Mouse (Mus musculus) stomach, postnatal 0 days (tissue): ENCODE data around the gene Mst1r. TPM values are rescaled to one million over a fixed set of nuclear protein-coding genes. Genes with fewer than 3 reads are reported as not detected.

Experiments used
- ATAC-seq: fragments of 200-750 bp; cut with Nextera tagmentation; 2 replicates; pipeline ENCODE4 v1.8.0; 2017; ENCODE audit not compliant: low FRiP score, low TSS enrichment
- DNase-seq: peaks from one replicate; pipeline ENCODE4 v3.0.0-alpha.2; 2016; ENCODE audit warnings: low spot score
- H3K27ac ChIP-seq: fragments of 300-500 bp; sonication (generic); replicated peaks from 2 replicates; pipeline ENCODE4 v1.5.1; 2014; ENCODE audit warnings: mild to moderate bottlenecking, control low read depth
- H3K27me3 ChIP-seq: fragments of 300-500 bp; sonication (generic); 2 replicates; pipeline ENCODE4 v1.6.1; 2014; ENCODE audit warnings: low read length; ENCODE audit not compliant: control insufficient read depth, insufficient read depth
- H3K36me3 ChIP-seq: fragments of 300-500 bp; sonication (generic); 2 replicates; pipeline ENCODE4 v1.6.1; 2014; ENCODE audit warnings: low read length, mixed read lengths; ENCODE audit not compliant: control insufficient read depth, insufficient read depth
- H3K4me1 ChIP-seq: fragments of 300-500 bp; sonication (generic); replicated peaks from 2 replicates; pipeline ENCODE4 v1.6.1; 2014; ENCODE audit warnings: antibody characterized with exemption; ENCODE audit not compliant: control insufficient read depth, insufficient read depth
- H3K4me2 ChIP-seq: fragments of 300-500 bp; sonication (generic); replicated peaks from 2 replicates; pipeline ENCODE4 v1.6.1; 2014; ENCODE audit warnings: low read depth, mild to moderate bottlenecking, control low read depth, moderate library complexity
- H3K4me3 ChIP-seq: fragments of 300-500 bp; sonication (generic); 2 replicates; pipeline ENCODE4 v1.5.1; 2014; ENCODE audit warnings: low read depth, low read length, control low read depth
- H3K9ac ChIP-seq: fragments of 300-500 bp; sonication (generic); 2 replicates; pipeline ENCODE4 v1.6.1; 2014; ENCODE audit warnings: mild to moderate bottlenecking, low read length, control low read depth, mixed read lengths
- H3K9me3 ChIP-seq: fragments of 300-500 bp; sonication (generic); 2 replicates; pipeline ENCODE4 v1.6.1; 2016; ENCODE audit warnings: low read length; ENCODE audit not compliant: control insufficient read depth
- CTCF ChIP-seq: IDR thresholded peaks from 2 replicates; pipeline ENCODE4 v1.5.1; 2016; ENCODE audit warnings: antibody characterized with exemption, low read depth, mild to moderate bottlenecking, moderate library complexity
- EP300 ChIP-seq: optimal IDR thresholded peaks from 2 replicates; pipeline ENCODE3; 2016; ENCODE audit warnings: antibody characterized with exemption
- WGBS: fragments of 180-500 bp; shearing (Covaris S2); extraction: QIAGEN DNeasy Blood & Tissue Kit; methylation state at CpG from one replicate; pipeline ENCODE4 v1.1.7; 2014; 5-methylcytosine and 5-hydroxymethylcytosine counted together
- polyA plus RNA-seq: library from polyadenylated mRNA; unstranded; fragments of >200 nt; fragmentation: Nextera tagmentation; extraction: Ambion mirVana; gene quantifications from 2 replicates; pipeline ENCODE4 v1.2.1, GENCODE M21; 2015

Mst1r gene
- polyA plus RNA-seq, 1 experiment from 2014 or later: 10.6 TPM

DNA sequence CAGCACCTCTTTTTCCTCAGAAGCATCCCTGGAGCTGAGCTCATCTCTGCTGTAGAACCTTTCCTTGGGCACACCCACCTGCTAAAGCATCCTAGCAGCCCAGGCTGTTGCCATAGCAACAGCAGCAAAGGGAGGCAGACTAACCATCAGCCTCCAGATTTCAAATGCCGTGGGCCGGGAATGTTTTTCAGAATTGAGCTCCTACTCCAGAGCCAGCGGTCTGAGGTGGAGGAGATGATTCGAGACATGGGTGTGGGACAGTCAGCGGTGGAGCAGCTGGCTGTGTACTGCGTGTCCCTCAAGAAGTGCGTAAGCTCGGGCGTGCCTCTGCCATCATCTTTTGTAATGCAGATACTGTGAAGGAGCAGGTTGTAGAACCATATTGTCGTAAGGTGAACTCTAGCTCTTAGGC lies 54.7 kb downstream of the Mst1r start:
- Histone ChIP-seq H3K4me2 (no peak overlapping the region), H3K36me3 (no peaks in the 10 kb centered on the region), H3K4me1 (no peaks in the 10 kb centered on the region), H3K27ac (no peak overlapping the region), H3K9ac (no peak overlapping the region), H3K9me3 (no peaks in the 10 kb centered on the region), H3K27me3 (no peaks in the 10 kb centered on the region), H3K4me3 (no peak overlapping the region)
- TF ChIP-seq EP300 (no peak), CTCF (no peak)
- no peak for DNase-seq
- 78% methylated on average over 10 of the region's 10 CpGs for WGBS
- ATAC-seq: no peak

DNA sequence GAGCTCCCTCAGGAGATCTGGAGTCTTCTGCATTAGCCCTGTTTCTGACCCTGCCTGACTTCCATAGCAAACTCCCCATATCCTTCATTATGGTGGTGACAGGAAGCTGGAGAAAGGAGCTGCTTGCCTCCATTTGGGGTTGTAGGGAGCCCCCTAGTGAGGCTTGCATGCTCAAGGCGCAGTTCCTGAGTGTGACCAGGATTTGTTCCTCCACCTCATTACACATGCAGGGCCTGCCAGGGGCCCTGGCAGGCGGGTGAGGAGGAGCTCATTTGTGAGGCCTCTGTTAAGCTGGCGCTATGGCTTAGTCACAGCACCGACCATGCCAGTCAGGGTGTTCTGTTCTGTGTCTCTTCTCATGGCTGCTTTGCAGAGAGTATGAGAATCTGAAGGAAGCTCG lies 55.2 kb downstream of the Mst1r start:
- no peaks in the 10 kb centered on the region for H3K27me3 ChIP-seq
- no peak overlapping the region for H3K9ac ChIP-seq
- H3K9me3 ChIP-seq: no peaks in the 10 kb centered on the region
- 0 out of 2 replicates have a peak, but pooled peaks have one; percentile 18 for ATAC-seq
- no peaks in the 10 kb centered on the region for H3K4me1 ChIP-seq
- no peak overlapping the region for H3K27ac ChIP-seq
- peak; percentile 75 for TF ChIP-seq CTCF
- no peak for TF ChIP-seq EP300
- peak; percentile 51 for DNase-seq
- no peak overlapping the region for H3K4me2 ChIP-seq
- 50% methylated on average over 5 of the region's 5 CpGs for WGBS
- no peak overlapping the region for H3K4me3 ChIP-seq
- no peaks in the 10 kb centered on the region for H3K36me3 ChIP-seq

- no peak overlapping the region for H3K4me3 ChIP-seq
- H3K4me2 ChIP-seq: no peak overlapping the region
- no peaks in the 10 kb centered on the region for H3K36me3 ChIP-seq
- WGBS: 95% methylated on average over 9 of the region's 9 CpGs
- ATAC-seq (no peak), DNase-seq (no peak)
- no peak overlapping the region for H3K9ac ChIP-seq
- no peaks in the 10 kb centered on the region for H3K27me3 ChIP-seq
- H3K27ac ChIP-seq: no peak overlapping the region
- no peaks in the 10 kb centered on the region for H3K4me1 ChIP-seq
- no peak for TF ChIP-seq CTCF
- no peak for TF ChIP-seq EP300
- H3K9me3 ChIP-seq: no peaks in the 10 kb centered on the region
These were observed 56.2 kb downstream of the Mst1r start for GRCm38 (mm10) chr9:107962916-107963315.

DNA sequence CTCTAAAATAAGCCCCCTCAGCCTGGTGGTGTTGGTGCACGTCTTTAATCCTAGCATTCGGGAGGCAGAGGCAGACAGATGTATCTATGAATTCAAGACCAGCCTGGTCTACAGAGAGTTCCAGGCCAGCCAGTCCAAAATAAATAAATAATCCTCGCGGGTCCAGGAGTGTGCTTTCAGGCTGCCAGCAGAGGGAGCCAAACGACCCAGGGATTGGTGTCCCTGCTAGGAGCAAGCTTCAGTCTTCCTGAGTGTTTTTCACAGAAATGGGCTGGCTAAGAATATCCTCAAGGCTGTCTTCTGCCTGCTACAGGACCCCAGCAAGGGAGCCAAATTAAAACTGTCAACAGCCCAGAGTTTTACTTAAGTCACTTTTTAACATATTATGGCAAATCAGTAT lies 57.0 kb downstream of the Mst1r start:
- Histone ChIP-seq H3K36me3 (0 out of 2 replicates have a peak, but pooled peaks cover under 1% of the 10 kb centered on the region), H3K4me1 (no peaks in the 10 kb centered on the region), H3K4me2 (no peak overlapping the region), H3K4me3 (no peak overlapping the region), H3K9me3 (no peaks in the 10 kb centered on the region), H3K27ac (no peak overlapping the region), H3K9ac (no peak overlapping the region), H3K27me3 (no peaks in the 10 kb centered on the region)
- TF ChIP-seq EP300 (no peak), CTCF (peak; percentile 98)
- ATAC-seq (peak; percentile 78), DNase-seq (peak; percentile 89)
- WGBS: 17% methylated on average over 5 of the region's 5 CpGs

- no peak overlapping the region for H3K4me3 ChIP-seq
- TF ChIP-seq CTCF: no peak
- TF ChIP-seq EP300: no peak
- H3K9ac ChIP-seq: no peak overlapping the region
- no peaks in the 10 kb centered on the region for H3K27me3 ChIP-seq
- whole genome bisulfite sequencing: 90% methylated on average over 9 of the region's 9 CpGs
- H3K9me3 ChIP-seq: no peaks in the 10 kb centered on the region
- no peak for ATAC-seq
- no peaks in the 10 kb centered on the region for H3K4me1 ChIP-seq
- H3K36me3 ChIP-seq: 0 out of 2 replicates have a peak, but pooled peaks cover 2% of the 10 kb centered on the region
- no peak overlapping the region for H3K4me2 ChIP-seq
- DNase-seq: no peak
- H3K27ac ChIP-seq: no peak overlapping the region
These were observed 58.0 kb downstream of the Mst1r start for GRCm38 (mm10) chr9:107964681-107965080.

- 85% methylated on average over 10 of the region's 10 CpGs for WGBS
- Histone ChIP-seq H3K27ac (no peak overlapping the region), H3K4me3 (no peak overlapping the region), H3K4me2 (no peak overlapping the region), H3K27me3 (no peaks in the 10 kb centered on the region), H3K36me3 (0 out of 2 replicates have a peak, but pooled peaks cover 2% of the 10 kb centered on the region), H3K9me3 (no peaks in the 10 kb centered on the region), H3K4me1 (no peaks in the 10 kb centered on the region; the same call in 1 of the 2 replicates), H3K9ac (no peak overlapping the region)
- DNase-seq (no peak), ATAC-seq (no peak)
- TF ChIP-seq CTCF: no peak
These were observed 60.0 kb downstream of the Mst1r start for GRCm38 (mm10) chr9:107966676-107967075.
